Mouse (Mus musculus): ENCODE data around the gene Arhgap28.

DNA sequence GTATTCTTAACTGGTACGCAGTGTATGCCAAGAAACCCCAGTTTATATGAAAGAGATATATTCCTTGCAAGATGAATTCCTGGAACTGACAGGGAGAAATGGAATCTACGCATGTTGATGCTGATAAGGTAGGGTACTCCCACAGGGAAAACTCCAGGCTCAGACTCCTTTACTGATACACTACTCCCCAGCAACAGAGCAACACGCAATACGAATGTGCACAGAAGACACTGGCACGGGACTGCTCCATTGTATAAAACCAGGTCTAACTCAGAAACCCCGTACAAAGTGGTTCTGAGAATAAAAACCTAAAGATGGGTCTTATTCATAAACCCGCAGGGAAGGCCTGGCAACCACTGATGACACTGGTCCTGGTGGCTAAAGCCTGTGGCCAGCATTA lies 45.0 kb downstream of the Arhgap28 start:
- TF ChIP-seq EP300 (optimal IDR thresholded peaks at IDR 0.05): no peak
- no peak for TF ChIP-seq CTCF (IDR thresholded peaks at IDR 0.05; ENCODE audit: low read depth)
